Mouse (Mus musculus): ENCODE measurements around the gene Yars. TPM values are rescaled to one million over a fixed set of nuclear protein-coding genes. Genes with fewer than 3 reads are reported as not detected.

The Yars gene
- polyA plus RNA-seq (2015; fragmentation: Nextera tagmentation; extraction: Ambion mirVana): 72.3 and 80.0 TPM in 2 replicates

GRCm38 (mm10) chr4:129189542-129190519 is at the start of gene Yars, which contains the start of gene S100pbp:
TSS of gene Yars (plus strand) at chr4:129189760.
TSS of gene S100pbp (minus strand) at chr4:129189727.
- Histone ChIP-seq H3K4me3 (replicated peaks) (peak within 1 kb of the TSS; percentile 92), H3K4me1 (peaks cover 12% of the 10 kb centered on the region), H3K36me3 (no peaks in the 10 kb centered on the region), H3K9ac (peak within 1 kb of the TSS; percentile 71), H3K27ac (peak within 1 kb of the TSS; percentile 89), H3K9me3 (no peaks in the 10 kb centered on the region), H3K27me3 (replicated peaks) (no peaks in the 10 kb centered on the region), H3K4me2 (peak within 1 kb of the TSS; percentile 69)
- WGBS: under 1% methylated on average over 55 of the region's 58 CpGs
- peak; percentile 86 for ATAC-seq (ENCODE audit: insufficient read depth, low FRiP score, low read depth)

DNA sequence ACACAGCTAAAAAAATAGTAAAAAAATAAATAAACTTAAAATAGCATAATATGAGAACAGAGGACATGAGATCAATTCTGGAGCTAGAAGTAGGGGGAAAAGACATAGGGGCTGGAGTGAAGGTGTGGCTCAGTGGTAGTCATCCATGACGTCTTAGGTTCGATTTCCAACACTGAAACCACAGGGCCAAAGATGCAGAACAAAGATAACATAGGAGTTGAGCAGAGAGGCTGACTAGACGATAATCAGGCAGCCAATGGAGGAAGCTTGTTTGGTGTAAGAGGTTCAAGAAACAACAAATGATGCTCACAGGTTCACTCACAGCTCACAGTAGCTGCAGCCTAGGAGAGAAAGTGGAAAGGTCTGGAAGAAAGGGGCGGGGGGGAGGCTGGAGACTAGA is 48.8 kb upstream of the Yars start:
- ATAC-seq (ENCODE audit: insufficient read depth, low FRiP score, low read depth): no peak
- H3K9me3 ChIP-seq: no peaks in the 10 kb centered on the region
- H3K9ac ChIP-seq: no peak overlapping the region
- no peak overlapping the region for H3K4me2 ChIP-seq
- H3K27ac ChIP-seq: no peak overlapping the region
- H3K36me3 ChIP-seq: no peaks in the 10 kb centered on the region
- H3K4me1 ChIP-seq: peaks cover 21% of the 10 kb centered on the region; the same call in 1 of the 2 replicates
- 81% methylated on average over 4 of the region's 4 CpGs for WGBS
- H3K4me3 ChIP-seq (replicated peaks): no peak overlapping the region
- H3K27me3 ChIP-seq (replicated peaks): peaks cover 24% of the 10 kb centered on the region

DNA sequence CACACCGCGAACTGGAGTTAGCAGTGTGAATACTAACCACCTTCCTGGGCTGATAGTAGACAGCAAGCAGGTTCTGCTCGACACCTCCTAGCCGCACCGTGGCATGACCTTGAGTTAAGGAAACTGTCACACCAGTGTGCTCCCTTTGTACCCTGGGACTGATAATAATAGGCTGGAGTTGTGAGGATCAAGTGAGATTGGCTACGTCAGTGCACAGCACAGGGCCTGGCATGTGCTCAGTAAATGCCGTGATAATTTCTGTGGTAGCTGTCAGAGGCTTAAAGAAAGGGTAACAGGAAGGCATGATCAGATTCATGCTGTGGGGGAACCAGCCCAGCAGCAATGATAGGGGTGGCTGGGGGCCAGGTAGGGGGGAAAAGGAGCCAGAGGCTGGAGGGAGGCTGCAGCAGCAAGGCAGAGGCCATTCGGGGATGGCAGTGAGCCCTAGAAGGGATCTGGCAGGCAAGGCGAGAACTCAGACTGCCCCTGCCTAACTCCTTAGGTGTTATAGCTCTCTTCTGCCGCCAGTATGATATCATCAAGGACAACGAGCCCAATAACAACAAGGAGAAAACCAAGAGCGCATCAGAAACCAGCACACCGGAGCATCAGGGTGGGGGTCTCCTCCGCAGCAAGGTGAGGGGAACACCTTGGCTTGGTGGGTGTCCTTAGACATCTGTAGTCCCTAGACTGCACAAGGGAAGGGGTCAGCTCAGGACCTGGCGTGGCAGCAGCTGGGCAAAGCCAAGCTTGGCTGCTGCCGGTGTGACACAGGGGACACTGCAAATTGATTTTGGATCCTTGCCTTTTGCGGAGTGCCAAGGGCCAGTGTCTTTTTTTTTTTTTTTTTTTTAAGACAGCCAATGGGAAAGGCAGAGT is 47.8 kb upstream of the Yars start:
- Histone ChIP-seq H3K4me3 (replicated peaks) (no peak overlapping the region), H3K4me2 (no peak overlapping the region), H3K36me3 (no peaks in the 10 kb centered on the region), H3K27me3 (replicated peaks) (peaks cover 20% of the 10 kb centered on the region), H3K9me3 (no peaks in the 10 kb centered on the region), H3K27ac (no peak overlapping the region), H3K9ac (no peak overlapping the region), H3K4me1 (peaks cover 16% of the 10 kb centered on the region; the same call in 1 of the 2 replicates)
- 72% methylated on average over 17 of the region's 17 CpGs for WGBS
- no peak for ATAC-seq (ENCODE audit: insufficient read depth, low FRiP score, low read depth)

DNA sequence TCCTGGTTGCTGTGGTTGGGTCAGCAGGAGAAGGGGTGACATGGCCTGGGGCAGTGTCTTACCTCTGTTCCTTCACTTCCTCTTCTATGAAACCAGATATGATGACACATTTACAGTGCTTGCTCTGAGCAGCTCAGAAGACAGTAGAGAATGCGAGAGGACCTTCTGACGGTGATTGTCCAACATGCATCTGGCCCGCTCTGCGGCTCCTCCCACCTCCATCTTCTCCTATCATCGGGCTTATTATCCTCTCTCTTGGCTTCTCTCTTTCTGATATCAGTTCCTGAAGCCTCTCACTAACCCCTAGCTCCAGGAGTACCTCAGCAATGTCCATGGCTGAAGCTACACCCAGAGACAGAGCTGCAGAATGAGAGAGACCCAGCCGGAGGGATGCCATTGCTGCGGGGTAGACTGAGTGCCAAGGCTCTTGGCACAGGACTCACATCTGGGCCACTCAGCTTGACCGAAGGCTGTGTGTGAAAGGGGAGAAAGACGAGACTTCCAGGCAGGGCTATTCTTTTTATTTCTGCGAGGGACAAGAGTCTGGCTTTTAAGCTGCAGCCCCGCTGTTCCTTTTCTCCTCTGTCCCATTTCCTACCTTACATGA is 47.0 kb upstream of the Yars start:
- H3K36me3 ChIP-seq: no peaks in the 10 kb centered on the region
- ATAC-seq (ENCODE audit: insufficient read depth, low FRiP score, low read depth): no peak
- H3K4me3 ChIP-seq (replicated peaks): no peak overlapping the region
- H3K9me3 ChIP-seq: no peaks in the 10 kb centered on the region
- 82% methylated on average over 11 of the region's 11 CpGs for WGBS
- H3K4me2 ChIP-seq: no peak overlapping the region
- H3K27ac ChIP-seq: no peak overlapping the region
- H3K27me3 ChIP-seq (replicated peaks): peaks cover 13% of the 10 kb centered on the region
- H3K9ac ChIP-seq: no peak overlapping the region
- peaks cover 16% of the 10 kb centered on the region; the same call in 1 of the 2 replicates for H3K4me1 ChIP-seq

- 83% methylated on average over 5 of the region's 5 CpGs for WGBS
- Histone ChIP-seq H3K36me3 (no peaks in the 10 kb centered on the region; the same call in 1 of the 2 replicates), H3K4me1 (peaks cover 19% of the 10 kb centered on the region; the same call in 1 of the 2 replicates), H3K27ac (no peak overlapping the region), H3K4me2 (no peak overlapping the region), H3K9ac (no peak overlapping the region), H3K9me3 (no peaks in the 10 kb centered on the region), H3K27me3 (replicated peaks) (0 out of 2 replicates have a peak, but pooled peaks cover 3% of the 10 kb centered on the region), H3K4me3 (replicated peaks) (no peak overlapping the region)
- ATAC-seq (ENCODE audit: insufficient read depth, low FRiP score, low read depth): no peak
Observed at GRCm38 (mm10) chr4:129143509-129143908, 46.1 kb upstream of the Yars start.

- Histone ChIP-seq H3K9ac (no peak overlapping the region), H3K9me3 (no peaks in the 10 kb centered on the region), H3K4me3 (replicated peaks) (no peak overlapping the region), H3K27me3 (replicated peaks) (no peaks in the 10 kb centered on the region), H3K4me1 (peaks cover 19% of the 10 kb centered on the region; the same call in 1 of the 2 replicates), H3K27ac (peak overlapping the region; percentile 55), H3K4me2 (no peak overlapping the region), H3K36me3 (peaks cover 5% of the 10 kb centered on the region; the same call in 1 of the 2 replicates)
- peak; percentile 52; the same call in 1 of the 2 replicates for ATAC-seq (ENCODE audit: insufficient read depth, low FRiP score, low read depth)
- WGBS: 43% methylated on average over 16 of the region's 16 CpGs
Observed at GRCm38 (mm10) chr4:129144401-129145367, 44.9 kb upstream of the Yars start.

- peaks cover 19% of the 10 kb centered on the region; the same call in 1 of the 2 replicates for H3K4me1 ChIP-seq
- H3K4me3 ChIP-seq (replicated peaks): no peak overlapping the region
- no peak for ATAC-seq (ENCODE audit: insufficient read depth, low FRiP score, low read depth)
- H3K9me3 ChIP-seq: no peaks in the 10 kb centered on the region
- peaks cover 5% of the 10 kb centered on the region; the same call in 1 of the 2 replicates for H3K36me3 ChIP-seq
- H3K9ac ChIP-seq: no peak overlapping the region
- H3K27me3 ChIP-seq (replicated peaks): no peaks in the 10 kb centered on the region
- no peak overlapping the region for H3K4me2 ChIP-seq
- 54% methylated on average over 4 of the region's 4 CpGs for WGBS
- peak overlapping the region; percentile 55; the same call in 1 of the 2 replicates for H3K27ac ChIP-seq
Observed at GRCm38 (mm10) chr4:129145411-129145810, 44.1 kb upstream of the Yars start.

DNA sequence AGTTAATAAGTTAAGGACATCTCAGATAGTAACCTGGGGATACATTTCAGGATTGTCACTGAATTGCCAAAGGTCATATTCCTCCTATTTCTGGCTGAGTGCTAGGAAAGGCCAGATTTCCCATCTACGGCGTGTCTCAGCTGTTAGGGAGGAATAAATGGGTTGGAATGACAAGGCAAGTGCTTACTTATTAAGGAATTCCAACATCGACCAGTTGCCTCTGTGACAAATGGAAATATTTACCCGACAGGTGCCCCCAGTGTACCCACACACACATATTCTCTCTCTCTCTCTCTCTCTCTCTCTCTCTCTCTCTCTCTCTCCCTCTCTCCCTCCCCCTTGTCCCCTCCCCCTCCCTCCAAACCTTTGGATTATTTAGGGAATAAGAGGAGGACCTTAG is 43.6 kb upstream of the Yars start:
- H3K27me3 ChIP-seq (replicated peaks): no peaks in the 10 kb centered on the region
- H3K4me2 ChIP-seq: no peak overlapping the region
- H3K27ac ChIP-seq: no peak overlapping the region
- H3K9me3 ChIP-seq: no peaks in the 10 kb centered on the region
- H3K9ac ChIP-seq: no peak overlapping the region
- H3K4me3 ChIP-seq (replicated peaks): no peak overlapping the region
- H3K4me1 ChIP-seq: peaks cover 19% of the 10 kb centered on the region; the same call in 1 of the 2 replicates
- WGBS: 51% methylated on average over 4 of the region's 4 CpGs
- H3K36me3 ChIP-seq: peaks cover 8% of the 10 kb centered on the region; the same call in 1 of the 2 replicates
- ATAC-seq (ENCODE audit: insufficient read depth, low FRiP score, low read depth): no peak

GRCm38 (mm10) chr4:129146392-129146791 is 43.2 kb upstream of the Yars start:
- no peak for ATAC-seq (ENCODE audit: insufficient read depth, low FRiP score, low read depth)
- Histone ChIP-seq H3K9ac (no peak overlapping the region), H3K9me3 (no peaks in the 10 kb centered on the region), H3K36me3 (peaks cover 9% of the 10 kb centered on the region; the same call in 1 of the 2 replicates), H3K4me3 (replicated peaks) (no peak overlapping the region), H3K4me1 (peaks cover 19% of the 10 kb centered on the region; the same call in 1 of the 2 replicates), H3K4me2 (no peak overlapping the region), H3K27ac (no peak overlapping the region), H3K27me3 (replicated peaks) (no peaks in the 10 kb centered on the region)
- 29% methylated on average over 2 of the region's 2 CpGs for WGBS

GRCm38 (mm10) chr4:129147552-129148103 is 41.9 kb upstream of the Yars start:
- Histone ChIP-seq H3K27ac (no peak overlapping the region), H3K4me1 (peaks cover 11% of the 10 kb centered on the region; the same call in 1 of the 2 replicates), H3K36me3 (peaks cover 17% of the 10 kb centered on the region; the same call in 1 of the 2 replicates), H3K9me3 (no peaks in the 10 kb centered on the region), H3K4me3 (replicated peaks) (no peak overlapping the region), H3K9ac (no peak overlapping the region), H3K27me3 (replicated peaks) (no peaks in the 10 kb centered on the region), H3K4me2 (no peak overlapping the region)
- WGBS: 71% methylated on average over 13 of the region's 13 CpGs
- no peak for ATAC-seq (ENCODE audit: insufficient read depth, low FRiP score, low read depth)

All from stomach, embryonic 15.5 days (tissue).